9 mouse cellular contexts compared by ENCODE assay signal in the genomic region with DNA sequence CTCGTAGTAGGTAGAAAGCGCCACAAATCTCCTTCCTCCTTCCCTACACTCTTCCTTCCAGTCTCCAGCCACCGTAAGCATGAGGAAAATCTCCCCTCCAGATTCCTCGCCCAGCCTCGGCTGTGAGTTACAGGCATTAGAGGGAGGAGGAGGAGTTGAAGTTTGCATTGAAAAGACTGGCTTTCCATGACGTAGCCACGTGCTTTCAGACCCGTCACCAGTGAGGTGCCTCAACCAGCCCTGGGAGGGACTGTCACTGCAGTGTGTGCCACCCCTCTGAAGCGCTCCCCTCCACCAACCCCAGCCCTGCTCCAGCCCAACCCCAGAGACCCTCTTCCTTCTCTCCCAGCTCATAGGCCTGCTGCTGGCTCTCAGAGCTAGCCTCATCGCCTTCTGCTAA. TPM values are rescaled to one million over a fixed set of nuclear protein-coding genes. Genes with fewer than 3 reads are reported as not detected.
A peak's percentile ranks its signal among the peaks of the same experiment; 100 is the strongest.
DNase-seq lines count a peak whose midpoint lies in the region; ATAC-seq and TF ChIP-seq lines count a peak whose summit lies in the region.
"Had no signal": no experiment of that assay in that cellular context is flagged by ENCODE, and none has a peak within 500 bp of the region (broad histone marks: within the 10 kb centered on the region; RNA-seq: fewer than 3 reads in every experiment).

No protein-coding gene starts in this region.

- H3K27ac ChIP-seq in cerebellum, adult 2 months (ENCODE audit: insufficient read depth, low read length) = peak overlapping the region; percentile 93
- peak overlapping the region; percentile 84 for H3K27ac ChIP-seq in forebrain, postnatal 0 days (ENCODE audit: low read depth, low read length)
- peak overlapping the region; percentile 96 for H3K27ac ChIP-seq in layer of hippocampus, adult 2 months
- no peak overlapping the region for H3K27ac ChIP-seq in midbrain, embryonic 12.5 days (replicated peaks)
- H3K27ac ChIP-seq: liver, embryonic 15.5 days had no signal

- no peaks in the 10 kb centered on the region for H3K27me3 ChIP-seq in cerebellum, adult 2 months (ENCODE audit: control insufficient read depth, insufficient read depth, low read length)
- no peaks in the 10 kb centered on the region for H3K27me3 ChIP-seq in forebrain, postnatal 0 days (ENCODE audit: insufficient read depth, low read length)
- H3K27me3 ChIP-seq in midbrain, embryonic 12.5 days = peaks cover 12% of the 10 kb centered on the region; the same call in 1 of the 2 replicates

- H3K9me3 ChIP-seq in forebrain, postnatal 0 days (ENCODE audit: low read length) = no peaks in the 10 kb centered on the region
- no peaks in the 10 kb centered on the region for H3K9me3 ChIP-seq in midbrain, embryonic 12.5 days
- H3K9me3 ChIP-seq: liver, embryonic 15.5 days had no signal

- peak; percentile 96 for ATAC-seq in forebrain, postnatal 0 days
- ATAC-seq in midbrain, embryonic 12.5 days (ENCODE audit: low FRiP score, low read depth) = peak; percentile 94
- no peak for ATAC-seq in erythroid progenitor cell, adult 5-6 weeks (replicated peaks; ENCODE audit: low FRiP score, poor library complexity, severe bottlenecking)

- H3K36me3 ChIP-seq in forebrain, postnatal 0 days (ENCODE audit: insufficient read depth) = no peaks in the 10 kb centered on the region
- H3K36me3 ChIP-seq in midbrain, embryonic 12.5 days = no peaks in the 10 kb centered on the region
- H3K36me3 ChIP-seq: liver, embryonic 15.5 days had no signal

- TF ChIP-seq POLR2A in cerebellum, adult 2 months (IDR thresholded peaks at IDR 0.05; ENCODE audit: borderline replicate concordance, insufficient read depth, low read length) = peak; percentile 88; the same call in 1 of the 2 replicates

- WGBS in cerebellum, adult 2 months = 2% methylated on average over 10 of the region's 10 CpGs
- WGBS in forebrain, postnatal 0 days = 0% methylated on average over 10 of the region's 10 CpGs
- WGBS in midbrain, embryonic 12.5 days = 0% methylated on average over 10 of the region's 10 CpGs

- peak; percentile 44 for DNase-seq in Muller cell, postnatal 12 days (ENCODE audit: inconsistent ontology term)
- peak; percentile 85 to 90 for DNase-seq in cerebellum, adult 2 months
- peak; percentile 88 for DNase-seq in forebrain, postnatal 0 days
- DNase-seq in layer of hippocampus, adult 2 months (ENCODE audit: low spot score in 2 of 2) = peak; percentile 74 to 86
- DNase-seq in urinary bladder, adult 18-20 months (ENCODE audit: low spot score in 2 of 2) = no peak
- DNase-seq in spleen, adult 12 weeks (ENCODE audit: low spot score) = no peak

- peak overlapping the region; percentile 62 for H3K9ac ChIP-seq in forebrain, postnatal 0 days
- H3K9ac ChIP-seq in midbrain, embryonic 12.5 days (replicated peaks) = peak overlapping the region; percentile 64
- H3K9ac ChIP-seq: liver, embryonic 15.5 days had no signal

- H3K4me2 ChIP-seq in forebrain, postnatal 0 days (ENCODE audit: low read depth) = peak overlapping the region; percentile 83
- H3K4me2 ChIP-seq in midbrain, embryonic 12.5 days (replicated peaks) = peak overlapping the region; percentile 88
- H3K4me2 ChIP-seq: liver, embryonic 15.5 days had no signal

- peak overlapping the region; percentile 94 for H3K4me3 ChIP-seq in cerebellum, adult 2 months (replicated peaks; ENCODE audit: insufficient read depth, low read depth, low read length)
- H3K4me3 ChIP-seq in forebrain, postnatal 0 days (ENCODE audit: low read depth, low read length) = peak overlapping the region; percentile 63
- H3K4me3 ChIP-seq in layer of hippocampus, adult 2 months = peak overlapping the region; percentile 62
- H3K4me3 ChIP-seq in midbrain, embryonic 12.5 days = peak overlapping the region; percentile 52
- H3K4me3 ChIP-seq: liver, embryonic 15.5 days had no signal

- no peaks in the 10 kb centered on the region for H3K4me1 ChIP-seq in cerebellum, adult 2 months (ENCODE audit: control insufficient read depth, insufficient read depth, low read length)
- 0 out of 2 replicates have a peak, but pooled peaks cover 3% of the 10 kb centered on the region for H3K4me1 ChIP-seq in forebrain, postnatal 0 days (ENCODE audit: insufficient read depth)
- peaks cover 21% of the 10 kb centered on the region for H3K4me1 ChIP-seq in midbrain, embryonic 12.5 days
- H3K4me1 ChIP-seq: liver, embryonic 15.5 days had no signal

- no peak for TF ChIP-seq CTCF in cerebellum, adult 2 months (IDR thresholded peaks at IDR 0.05; ENCODE audit: borderline replicate concordance, insufficient read depth, low read depth, low read length)
- no peak for TF ChIP-seq CTCF in forebrain, postnatal 0 days (IDR thresholded peaks at IDR 0.05; ENCODE audit: low read depth)
- no peak for TF ChIP-seq CTCF in layer of hippocampus, adult 2 months (conservative IDR thresholded peaks at IDR 0.05)

RNA-seq across cellular contexts. Expression of a gene that starts 0.5 kb away (rescaled TPM):
- polyA plus RNA-seq in cerebellum, adult 2 months (2012; rRNA removed) = 32.5 and 41.1 TPM in 2 replicates
- 33.0 and 46.8 TPM in 2 replicates for total RNA-seq in forebrain, postnatal 0 days (2014; rRNA removed)
- 26.4 and 32.4 TPM in 2 replicates for polyA plus RNA-seq in forebrain, postnatal 0 days (2015; fragmentation: Nextera tagmentation; extraction: Ambion mirVana)
- total RNA-seq in layer of hippocampus, adult 2 months (2021) = 10 to 100 TPM; 35.8 to 39.1 TPM
- polyA plus RNA-seq in midbrain, embryonic 12.5 days (2016; fragmentation: Nextera tagmentation; extraction: Ambion mirVana) = 11.3 and 11.6 TPM in 2 replicates
- not detected in 2 replicates for total RNA-seq in erythroid progenitor cell, adult 5-6 weeks (2015; ENCODE audit: low replicate concordance)
- total RNA-seq in erythroid progenitor cell, adult 5-6 weeks (2017; ENCODE audit: low replicate concordance) = not detected in 2 replicates

Comparison
In these comparisons a context has a peak if more than half of its experiments do, and no peak if none do; other contexts are left out.
1. DNase-seq: peak in Muller cell, postnatal 12 days (single experiment), cerebellum, adult 2 months (2 of 2), forebrain, postnatal 0 days (single experiment) and layer of hippocampus, adult 2 months (2 of 2); none in urinary bladder, adult 18-20 months (0 of 2) and spleen, adult 12 weeks (single experiment).
2. RNA of a gene that starts 0.5 kb away (total RNA-seq): 33.0 to 46.8 TPM in forebrain, postnatal 0 days and 35.8 to 39.1 TPM in layer of hippocampus, adult 2 months; not detected in erythroid progenitor cell, adult 5-6 weeks; every median in the first group is over 10 times any median in the second.
3. Peak in every context shown above with its lines, with median percentiles within 50 percentile points of each other: H3K4me3 ChIP-seq.